Mouse (Mus musculus) E14TG2a.4 (cell line): ENCODE results near the gene Pfdn6.

Source experiments
- CTCF ChIP-seq: conservative IDR thresholded peaks from 2 replicates; pipeline ENCODE4 v1.5.1; 2014; ENCODE audit warnings: low read length
- NANOG ChIP-seq: IDR thresholded peaks from 2 replicates; pipeline ENCODE4 v1.6.1; 2014; ENCODE audit warnings: borderline replicate concordance, low read length, mixed read lengths

- TF ChIP-seq CTCF (no peak), NANOG (no peak)
Measured at GRCm38 (mm10) chr17:33954646-33955554, 14.8 kb upstream of the Pfdn6 start.
